Mouse (Mus musculus) neural tube, embryonic 15.5 days (tissue): Measurements from ENCODE around the gene Srbd1. TPM values are rescaled to one million over a fixed set of nuclear protein-coding genes. Genes with fewer than 3 reads are reported as not detected.

Experiments
- ATAC-seq: fragments of 200-750 bp; cut with Nextera tagmentation; 2 replicates; pipeline ENCODE4 v1.8.0; 2017; ENCODE audit warnings: mild to moderate bottlenecking, moderate TSS enrichment, moderate library complexity; ENCODE audit not compliant: low FRiP score
- H3K27ac ChIP-seq: fragments of 300-500 bp; sonication (generic); replicated peaks from 2 replicates; pipeline ENCODE4 v1.5.1; 2015; ENCODE audit warnings: mild to moderate bottlenecking, inconsistent platforms
- H3K27me3 ChIP-seq: fragments of 300-500 bp; sonication (generic); replicated peaks from 2 replicates; pipeline ENCODE4 v1.6.1; 2015; ENCODE audit warnings: inconsistent platforms
- H3K36me3 ChIP-seq: fragments of 300-500 bp; sonication (generic); 2 replicates; pipeline ENCODE4 v1.6.1; 2015; ENCODE audit warnings: inconsistent platforms
- H3K4me1 ChIP-seq: fragments of 300-500 bp; sonication (generic); 2 replicates; pipeline ENCODE4 v1.6.1; 2015; ENCODE audit warnings: inconsistent platforms
- H3K4me2 ChIP-seq: fragments of 300-500 bp; sonication (generic); 2 replicates; pipeline ENCODE4 v1.6.1; 2015; ENCODE audit warnings: inconsistent platforms, mild to moderate bottlenecking, moderate library complexity
- H3K4me3 ChIP-seq: fragments of 300-500 bp; sonication (generic); replicated peaks from 2 replicates; pipeline ENCODE4 v1.5.1; 2015; ENCODE audit warnings: mild to moderate bottlenecking, inconsistent platforms
- H3K9ac ChIP-seq: fragments of 300-500 bp; sonication (generic); replicated peaks from 2 replicates; pipeline ENCODE4 v1.6.1; 2015; ENCODE audit warnings: mild to moderate bottlenecking, inconsistent platforms
- H3K9me3 ChIP-seq: fragments of 300-500 bp; sonication (generic); replicated peaks from 2 replicates; pipeline ENCODE4 v1.6.1; 2016; ENCODE audit warnings: inconsistent platforms
- WGBS: fragments of 180-500 bp; shearing (Covaris S2); methylation state at CpG from one replicate; pipeline ENCODE4 v1.1.7; 2015; ENCODE audit warnings: mixed read lengths; 5-methylcytosine and 5-hydroxymethylcytosine counted together
- polyA plus RNA-seq: library from polyadenylated mRNA; unstranded; fragments of >200 nt; fragmentation: Nextera tagmentation; extraction: Ambion mirVana; gene quantifications from 2 replicates; pipeline ENCODE4 v1.2.1, GENCODE M21; 2015

The Srbd1 gene
- polyA plus RNA-seq, 1 experiment from 2014 or later = 13.9 TPM

GRCm38 (mm10) chr17:86001667-86002066 is 143.3 kb downstream of the Srbd1 start:
- Histone ChIP-seq H3K9me3 (0 out of 2 replicates have a peak, but pooled peaks cover 9% of the 10 kb centered on the region), H3K4me3 (no peak overlapping the region), H3K27me3 (no peaks in the 10 kb centered on the region), H3K27ac (no peak overlapping the region), H3K4me1 (no peaks in the 10 kb centered on the region), H3K4me2 (no peak overlapping the region), H3K9ac (no peak overlapping the region), H3K36me3 (peaks cover 15% of the 10 kb centered on the region)
- no peak for ATAC-seq
- WGBS = 95% methylated on average over 5 of the region's 5 CpGs

DNA sequence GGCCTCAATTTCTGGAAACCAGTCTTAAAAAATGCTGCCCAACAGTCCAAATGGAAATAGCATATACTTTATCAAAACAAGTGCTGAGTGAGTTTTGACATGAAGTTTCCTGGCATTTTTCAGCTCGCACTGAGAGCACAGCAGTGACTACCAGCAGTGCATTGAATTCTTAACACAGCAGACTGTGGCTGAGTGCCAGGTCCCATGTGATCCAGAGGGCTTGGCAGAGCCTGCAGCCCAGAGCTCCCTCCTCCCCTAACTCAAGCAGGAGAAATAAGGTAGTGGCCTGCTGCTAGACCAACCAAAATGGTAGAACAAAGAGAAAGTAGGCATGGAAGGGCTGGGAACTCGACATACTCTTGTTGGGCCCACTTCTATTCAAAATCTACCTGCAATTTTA is 149.2 kb downstream of the Srbd1 start:
- Histone ChIP-seq H3K4me3 (no peak overlapping the region), H3K4me2 (no peak overlapping the region), H3K9me3 (0 out of 2 replicates have a peak, but pooled peaks cover 9% of the 10 kb centered on the region), H3K9ac (no peak overlapping the region), H3K27me3 (no peaks in the 10 kb centered on the region), H3K4me1 (0 out of 2 replicates have a peak, but pooled peaks cover 3% of the 10 kb centered on the region), H3K36me3 (peaks cover 15% of the 10 kb centered on the region), H3K27ac (0 out of 2 replicates have a peak overlapping the region, but pooled peaks have one; percentile 5)
- 58% methylated on average over 2 of the region's 2 CpGs for WGBS
- no peak for ATAC-seq

DNA sequence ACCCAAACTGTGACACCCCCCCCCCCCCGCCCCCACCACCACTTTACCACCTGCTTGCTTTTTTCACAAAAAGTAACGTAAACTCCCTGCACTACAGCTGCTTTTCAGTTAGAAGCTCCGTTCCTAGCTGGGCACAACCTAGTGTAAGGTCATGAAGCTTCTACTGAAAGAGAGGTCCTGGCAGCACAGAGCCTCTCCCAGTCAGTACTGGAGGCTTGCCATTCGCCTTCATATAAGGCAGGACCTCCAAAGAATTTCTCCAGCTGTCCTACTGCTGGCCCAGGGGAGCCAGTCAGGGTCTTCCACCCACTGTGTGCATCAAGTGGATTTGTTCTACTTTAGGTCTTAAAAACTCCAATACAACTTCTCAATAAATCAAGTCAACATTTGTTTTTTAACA is 149.9 kb downstream of the Srbd1 start:
- H3K9me3 ChIP-seq = 0 out of 2 replicates have a peak, but pooled peaks cover 9% of the 10 kb centered on the region
- H3K9ac ChIP-seq = no peak overlapping the region
- no peak overlapping the region for H3K27ac ChIP-seq
- 81% methylated on average over 3 of the region's 4 CpGs for WGBS
- no peak overlapping the region for H3K4me3 ChIP-seq
- ATAC-seq = no peak
- H3K4me2 ChIP-seq = no peak overlapping the region
- H3K27me3 ChIP-seq = no peaks in the 10 kb centered on the region
- peaks cover 13% of the 10 kb centered on the region for H3K36me3 ChIP-seq
- H3K4me1 ChIP-seq = 0 out of 2 replicates have a peak, but pooled peaks cover 3% of the 10 kb centered on the region

DNA sequence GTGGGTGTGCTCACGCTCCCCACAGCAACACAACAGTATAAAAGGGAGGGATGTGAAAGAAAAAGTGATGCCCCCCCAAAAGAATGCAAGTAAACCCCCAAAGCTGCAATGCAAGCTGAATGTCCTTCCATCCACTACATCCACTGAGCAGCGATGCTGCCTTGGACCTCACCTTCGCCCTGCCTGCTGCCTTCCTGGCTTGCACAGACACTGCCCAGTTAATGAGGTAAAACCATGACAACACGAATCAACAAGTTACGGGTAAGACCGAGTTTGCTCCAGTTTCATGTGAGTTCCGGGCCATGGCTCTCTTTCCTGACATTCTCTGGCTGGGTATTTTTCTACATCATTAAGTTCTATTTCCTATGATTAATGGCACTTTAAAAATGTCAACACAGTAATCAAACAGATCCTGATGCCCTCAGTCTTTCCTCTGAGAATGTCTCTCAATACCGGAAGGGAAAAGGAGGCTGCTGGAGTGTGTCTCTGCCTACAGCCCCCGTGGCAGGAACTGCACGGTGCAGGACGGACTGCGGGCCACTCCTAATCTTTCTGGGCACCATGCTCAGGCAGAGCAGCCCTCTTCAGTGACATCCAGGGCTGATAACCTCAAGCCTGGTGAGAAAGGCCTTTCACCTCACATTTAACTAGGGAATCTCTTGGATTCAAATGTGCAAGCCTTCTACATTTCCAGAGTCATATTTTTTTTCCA is 155.8 kb downstream of the Srbd1 start:
- Histone ChIP-seq H3K4me3 (no peak overlapping the region), H3K9me3 (no peaks in the 10 kb centered on the region), H3K4me2 (no peak overlapping the region), H3K9ac (no peak overlapping the region), H3K27ac (no peak overlapping the region), H3K36me3 (no peaks in the 10 kb centered on the region), H3K27me3 (no peaks in the 10 kb centered on the region), H3K4me1 (no peaks in the 10 kb centered on the region; the same call in 1 of the 2 replicates)
- no peak for ATAC-seq
- 69% methylated on average over 12 of the region's 12 CpGs for WGBS

DNA sequence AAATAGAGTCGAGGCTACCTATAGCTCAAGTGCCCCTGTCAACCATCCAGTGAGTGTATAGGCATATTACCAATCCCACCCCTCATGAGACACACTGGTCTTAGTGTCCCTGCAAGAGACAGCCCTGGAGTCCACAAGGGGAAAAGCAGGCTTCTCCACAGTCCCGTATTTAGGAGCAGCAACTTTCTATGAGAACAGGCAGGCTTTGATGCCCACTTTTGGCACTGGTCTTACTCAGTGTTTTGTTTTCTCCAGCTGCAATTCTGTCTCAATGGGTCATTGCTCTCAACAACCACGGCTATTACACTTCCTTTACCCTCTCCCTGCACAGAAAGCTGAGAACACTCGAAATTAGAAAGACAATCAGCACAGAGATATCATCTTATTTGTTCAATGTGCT is 157.4 kb downstream of the Srbd1 start:
- Histone ChIP-seq H3K36me3 (peaks cover 3% of the 10 kb centered on the region; the same call in 1 of the 2 replicates), H3K9ac (no peak overlapping the region), H3K27ac (no peak overlapping the region), H3K4me2 (no peak overlapping the region), H3K4me1 (no peaks in the 10 kb centered on the region; the same call in 1 of the 2 replicates), H3K4me3 (no peak overlapping the region), H3K27me3 (no peaks in the 10 kb centered on the region), H3K9me3 (no peaks in the 10 kb centered on the region)
- WGBS = 48% methylated on average over 4 of the region's 4 CpGs
- ATAC-seq = no peak

DNA sequence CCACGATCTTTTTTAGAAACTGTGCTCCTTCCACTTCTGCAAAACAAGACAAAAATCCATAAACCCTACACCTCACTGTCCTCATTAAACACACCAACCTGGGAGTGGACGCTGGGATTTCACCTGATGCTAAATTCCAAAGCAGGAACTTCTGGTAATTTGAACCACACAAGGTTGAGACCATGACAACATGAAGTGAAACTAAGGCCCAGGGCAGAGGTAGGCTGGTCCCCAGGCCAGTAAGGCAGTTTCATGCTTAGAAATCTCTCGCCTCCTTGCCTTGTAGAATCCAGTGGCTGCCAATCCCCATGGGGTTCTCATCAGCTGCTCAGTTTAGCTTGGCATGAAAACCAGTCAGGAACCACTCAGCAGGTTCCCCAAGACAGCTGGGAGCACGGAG is 158.4 kb downstream of the Srbd1 start:
- no peaks in the 10 kb centered on the region; the same call in 1 of the 2 replicates for H3K4me1 ChIP-seq
- no peak overlapping the region for H3K27ac ChIP-seq
- 89% methylated on average over 4 of the region's 4 CpGs for WGBS
- H3K36me3 ChIP-seq = peaks cover 3% of the 10 kb centered on the region; the same call in 1 of the 2 replicates
- no peak overlapping the region for H3K9ac ChIP-seq
- H3K4me3 ChIP-seq = no peak overlapping the region
- ATAC-seq = no peak
- no peaks in the 10 kb centered on the region for H3K9me3 ChIP-seq
- H3K4me2 ChIP-seq = no peak overlapping the region
- H3K27me3 ChIP-seq = no peaks in the 10 kb centered on the region

DNA sequence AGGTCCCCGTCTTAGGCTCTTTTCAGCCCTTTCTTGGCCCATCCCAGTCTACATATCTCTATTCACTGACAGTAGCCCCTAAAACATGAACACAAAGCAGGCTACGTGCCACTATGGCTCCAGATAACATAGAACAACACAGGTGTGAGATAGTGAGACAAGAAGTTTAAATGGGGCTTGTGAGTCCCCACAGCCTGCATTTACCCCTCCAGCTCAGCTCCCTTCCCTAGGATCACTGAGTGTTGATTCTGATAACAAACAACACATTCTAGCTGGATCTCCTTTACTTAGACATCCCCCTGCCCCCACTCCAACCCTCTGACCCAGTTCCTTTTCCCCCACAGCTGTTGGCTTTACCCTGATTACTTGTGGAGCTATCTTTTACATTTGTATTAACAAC is 158.8 kb downstream of the Srbd1 start:
- Histone ChIP-seq H3K9ac (no peak overlapping the region), H3K9me3 (no peaks in the 10 kb centered on the region), H3K27me3 (no peaks in the 10 kb centered on the region), H3K4me2 (no peak overlapping the region), H3K36me3 (peaks cover 3% of the 10 kb centered on the region; the same call in 1 of the 2 replicates), H3K4me3 (no peak overlapping the region), H3K4me1 (no peaks in the 10 kb centered on the region; the same call in 1 of the 2 replicates), H3K27ac (no peak overlapping the region)
- 92% methylated on average over 2 of the region's 2 CpGs for WGBS
- no peak for ATAC-seq

DNA sequence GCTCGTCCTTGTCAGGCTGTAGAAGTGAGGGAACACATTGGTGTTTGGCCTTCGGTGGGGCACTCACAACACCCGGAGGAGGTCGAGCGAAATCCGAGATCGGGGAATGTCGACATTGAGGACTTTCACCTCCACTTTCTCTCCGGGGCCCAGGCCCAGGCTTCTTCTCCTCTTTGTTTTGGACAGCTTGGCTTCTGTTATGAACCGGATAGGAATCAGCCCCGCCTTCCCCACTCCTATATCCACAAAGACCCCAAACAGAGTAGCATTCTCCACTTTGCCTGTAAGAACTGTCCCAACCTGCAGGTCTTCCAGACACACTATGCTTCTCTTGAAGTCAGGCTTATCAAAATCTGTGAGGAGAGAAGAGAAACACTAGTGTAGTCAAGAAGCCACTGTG is 159.8 kb downstream of the Srbd1 start:
- H3K4me3 ChIP-seq = no peak overlapping the region
- WGBS = 96% methylated on average over 11 of the region's 11 CpGs
- H3K4me1 ChIP-seq = no peaks in the 10 kb centered on the region; the same call in 1 of the 2 replicates
- peaks cover 3% of the 10 kb centered on the region; the same call in 1 of the 2 replicates for H3K36me3 ChIP-seq
- H3K9me3 ChIP-seq = no peaks in the 10 kb centered on the region
- no peak overlapping the region for H3K9ac ChIP-seq
- H3K27ac ChIP-seq = no peak overlapping the region
- no peak for ATAC-seq
- no peaks in the 10 kb centered on the region for H3K27me3 ChIP-seq
- no peak overlapping the region for H3K4me2 ChIP-seq

DNA sequence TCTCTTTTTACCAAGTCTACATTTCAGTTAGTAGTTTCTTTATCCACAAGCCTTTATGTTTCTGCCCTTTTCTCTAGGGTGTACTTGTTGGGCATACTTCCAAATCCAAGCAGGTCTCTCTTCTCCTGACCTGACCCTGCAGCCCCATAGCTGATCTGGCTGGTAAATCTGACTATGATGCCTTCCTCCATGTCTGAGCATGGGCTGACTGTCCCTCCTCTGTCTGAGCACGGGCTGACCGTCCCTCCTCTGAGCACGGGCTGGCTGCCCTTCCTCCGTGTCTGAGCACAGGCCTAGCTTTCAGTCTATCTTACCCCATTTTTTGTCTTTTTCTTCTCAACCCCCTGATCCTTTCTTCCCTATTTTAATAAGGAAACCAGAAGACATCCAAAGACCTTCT is 162.7 kb downstream of the Srbd1 start:
- Histone ChIP-seq H3K27ac (no peak overlapping the region), H3K4me3 (no peak overlapping the region), H3K9me3 (no peaks in the 10 kb centered on the region), H3K9ac (no peak overlapping the region), H3K4me2 (no peak overlapping the region), H3K4me1 (no peaks in the 10 kb centered on the region; the same call in 1 of the 2 replicates), H3K27me3 (no peaks in the 10 kb centered on the region), H3K36me3 (peaks cover 3% of the 10 kb centered on the region; the same call in 1 of the 2 replicates)
- 96% methylated on average over 4 of the region's 4 CpGs for WGBS
- ATAC-seq = no peak

DNA sequence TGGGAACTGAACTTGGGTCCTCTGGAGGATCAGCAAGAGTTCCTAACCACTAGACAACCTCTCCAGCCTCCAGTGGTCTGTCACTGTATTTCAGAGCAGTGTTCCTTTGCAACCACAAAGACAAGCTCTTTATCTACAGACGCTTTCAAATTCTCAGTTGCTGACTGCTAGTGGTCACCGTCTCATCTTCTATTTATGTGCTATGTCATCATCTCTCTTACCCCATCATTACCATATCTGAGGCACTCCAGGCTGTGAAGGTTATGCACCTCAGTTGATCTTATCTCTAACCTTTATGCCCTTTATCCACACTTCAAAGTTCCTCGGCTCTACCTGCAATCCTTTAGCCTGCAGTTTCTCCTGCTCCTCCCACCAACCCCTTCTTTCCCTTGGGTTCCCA is 163.1 kb downstream of the Srbd1 start:
- no peak overlapping the region for H3K9ac ChIP-seq
- no peaks in the 10 kb centered on the region for H3K4me1 ChIP-seq
- no peaks in the 10 kb centered on the region for H3K9me3 ChIP-seq
- ATAC-seq = no peak
- no peak overlapping the region for H3K4me3 ChIP-seq
- H3K36me3 ChIP-seq = peaks cover 3% of the 10 kb centered on the region; the same call in 1 of the 2 replicates
- WGBS = 97% methylated on average over 3 of the region's 3 CpGs
- no peak overlapping the region for H3K27ac ChIP-seq
- no peak overlapping the region for H3K4me2 ChIP-seq
- H3K27me3 ChIP-seq = no peaks in the 10 kb centered on the region

DNA sequence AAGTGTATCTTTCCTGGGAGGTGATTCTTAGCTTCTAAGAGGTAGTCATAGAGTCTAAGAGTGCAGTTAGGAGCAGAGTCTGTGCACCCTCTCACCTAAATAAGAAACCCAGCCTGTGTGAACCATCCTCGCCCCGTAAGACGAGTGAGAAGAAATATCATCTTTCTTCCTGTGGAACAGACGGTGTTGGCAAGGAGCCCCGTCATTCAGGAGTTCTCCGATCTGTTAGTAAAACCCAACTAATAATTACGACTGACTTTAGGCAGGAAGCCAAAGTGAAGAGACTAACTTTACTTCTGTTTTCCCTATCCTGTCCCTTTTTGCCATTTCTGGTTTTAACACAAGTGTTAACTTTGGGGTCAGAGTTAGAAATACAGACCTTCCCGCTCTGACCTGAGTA is 166.1 kb downstream of the Srbd1 start:
- no peak overlapping the region for H3K27ac ChIP-seq
- 71% methylated on average over 8 of the region's 8 CpGs for WGBS
- peaks cover 5% of the 10 kb centered on the region; the same call in 1 of the 2 replicates for H3K4me1 ChIP-seq
- no peaks in the 10 kb centered on the region for H3K9me3 ChIP-seq
- no peaks in the 10 kb centered on the region for H3K27me3 ChIP-seq
- no peak overlapping the region for H3K9ac ChIP-seq
- H3K4me3 ChIP-seq = no peak overlapping the region
- H3K4me2 ChIP-seq = no peak overlapping the region
- H3K36me3 ChIP-seq = peaks cover 3% of the 10 kb centered on the region; the same call in 1 of the 2 replicates
- no peak for ATAC-seq

GRCm38 (mm10) chr17:85975077-85975476 is 169.9 kb downstream of the Srbd1 start:
- no peak for ATAC-seq
- Histone ChIP-seq H3K27ac (no peak overlapping the region), H3K4me2 (no peak overlapping the region), H3K9me3 (no peaks in the 10 kb centered on the region), H3K27me3 (no peaks in the 10 kb centered on the region), H3K9ac (no peak overlapping the region), H3K36me3 (no peaks in the 10 kb centered on the region), H3K4me1 (peaks cover 5% of the 10 kb centered on the region; the same call in 1 of the 2 replicates), H3K4me3 (no peak overlapping the region)
- WGBS = 39% methylated on average over 5 of the region's 5 CpGs
